Mouse (Mus musculus) testis, postnatal 14 days (tissue): ENCODE measurements around the gene Rpl23.

ENCODE experiments used
- DNase-seq: peaks from one replicate; pipeline ENCODE4 v3.0.0; 2021; ENCODE audit warnings: low spot score

The Rpl23 gene

GRCm38 (mm10) chr11:97781832-97782563 is at the start of gene Rpl23:
Gene Rpl23 (minus strand): TSS chr11:97782437.
- peak; percentile 99 for DNase-seq

DNA sequence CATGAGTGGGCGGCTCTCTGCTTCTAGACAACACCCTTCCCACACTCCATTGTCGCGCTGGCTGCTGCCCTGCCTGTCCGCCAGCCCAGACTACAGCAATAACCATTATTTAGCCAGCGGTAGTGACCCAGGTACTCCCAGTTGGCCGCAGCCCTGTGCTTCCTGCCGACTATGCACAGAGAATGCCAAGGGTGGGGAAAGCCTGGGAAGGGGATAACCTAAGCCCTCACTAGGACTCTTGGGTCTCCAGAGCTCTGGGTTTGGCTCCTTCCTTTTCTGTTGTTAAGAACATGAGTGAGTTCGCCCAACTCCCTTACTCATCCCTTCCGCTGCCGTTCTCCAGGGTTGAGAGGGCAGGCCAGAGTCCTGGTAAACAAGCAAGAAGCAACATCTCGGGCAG is 49.8 kb upstream of the Rpl23 start:
- DNase-seq = no peak

DNA sequence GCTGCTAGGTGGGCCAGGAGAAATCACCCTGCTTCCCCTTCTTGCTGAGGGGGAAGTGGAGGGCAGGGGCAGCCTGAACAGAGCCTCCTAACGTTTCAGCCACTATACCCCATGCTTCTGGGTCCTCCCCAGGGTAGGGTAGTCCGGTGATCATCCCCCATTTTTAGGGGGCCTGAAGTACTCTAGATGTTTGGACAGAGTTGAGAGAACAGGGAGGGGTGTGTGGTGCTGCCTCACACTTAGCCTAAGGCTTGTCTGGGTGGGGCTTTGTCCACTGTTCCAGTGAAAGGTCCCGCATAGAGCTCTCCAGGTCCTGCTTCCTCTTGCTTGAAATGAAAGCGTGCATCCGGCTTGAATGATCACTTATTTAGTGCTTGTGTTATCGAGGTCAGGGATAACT is 48.3 kb upstream of the Rpl23 start:
- no peak for DNase-seq

DNA sequence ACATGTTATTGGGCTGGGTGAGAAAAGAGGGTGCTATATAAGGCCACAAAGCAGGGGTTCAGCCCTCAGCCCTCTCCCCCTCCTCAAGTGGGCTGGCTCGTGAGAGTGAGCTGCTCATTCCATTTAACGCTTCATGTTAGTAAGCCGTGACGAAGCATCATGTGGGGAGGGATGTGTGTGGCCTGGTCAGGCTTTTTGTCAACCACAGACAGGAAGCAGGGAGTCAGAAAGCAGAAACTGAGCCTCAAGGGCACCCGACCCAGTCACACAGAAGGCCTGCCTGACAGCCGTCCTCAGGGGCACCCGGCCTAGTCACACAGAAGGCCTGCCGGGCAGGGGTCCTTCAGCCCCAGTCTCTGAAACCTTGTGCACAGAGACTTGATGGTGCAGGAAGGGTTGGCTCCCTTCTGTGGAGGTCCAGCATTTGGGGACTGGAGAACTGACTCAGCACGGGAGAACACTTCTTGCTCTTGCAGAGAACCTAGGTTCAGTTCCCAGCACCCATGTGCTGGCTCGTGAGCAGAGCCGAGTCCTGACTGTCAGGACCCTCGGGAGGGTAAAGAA is 47.8 kb upstream of the Rpl23 start:
- DNase-seq = no peak

GRCm38 (mm10) chr11:97829365-97829764 is 47.1 kb upstream of the Rpl23 start:
- no peak for DNase-seq

- no peak for DNase-seq
Measured at GRCm38 (mm10) chr11:97827654-97828053, 45.4 kb upstream of the Rpl23 start.

DNA sequence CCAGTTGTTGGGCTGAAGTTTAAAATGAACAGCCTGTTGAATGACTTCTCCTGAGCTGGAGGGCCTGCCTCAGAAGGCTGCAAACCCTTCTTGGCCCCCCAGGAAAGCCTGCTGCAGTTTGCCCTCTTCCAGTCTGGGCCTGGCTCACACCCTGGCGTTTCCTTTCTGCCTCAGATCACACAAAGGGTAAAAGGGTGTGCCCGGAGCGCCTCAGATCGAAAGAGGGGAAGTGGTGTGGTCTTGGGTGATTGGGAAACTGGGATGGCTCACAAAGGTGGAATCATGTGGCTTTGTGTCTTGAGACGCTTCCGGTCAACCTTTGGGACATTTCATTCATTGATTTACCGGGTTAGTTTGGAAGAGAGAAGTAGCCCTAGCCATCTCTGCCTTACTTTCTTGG is 44.2 kb upstream of the Rpl23 start:
- no peak for DNase-seq

DNA sequence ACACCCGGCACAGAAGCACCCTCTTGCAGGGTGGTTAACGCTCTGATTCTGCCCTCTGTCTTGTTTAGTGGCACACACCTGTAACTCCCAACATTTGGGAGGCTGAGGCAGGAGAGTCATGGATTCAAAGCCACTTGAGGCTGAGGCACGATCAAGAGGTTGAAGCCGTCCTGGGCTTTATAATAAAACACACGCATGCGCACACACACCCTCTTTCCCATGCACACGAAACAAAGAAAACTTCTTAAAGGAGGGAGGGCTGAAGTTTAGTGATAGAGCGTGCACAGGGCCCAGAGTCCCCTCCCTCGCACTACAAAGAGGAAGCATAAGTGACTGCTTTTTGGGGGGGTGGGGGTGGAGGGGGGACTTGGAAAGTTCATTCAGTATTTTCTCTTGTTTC is 43.7 kb upstream of the Rpl23 start:
- no peak for DNase-seq

GRCm38 (mm10) chr11:97825295-97825694 is 43.1 kb upstream of the Rpl23 start:
- no peak for DNase-seq

GRCm38 (mm10) chr11:97824895-97825294 is 42.7 kb upstream of the Rpl23 start:
- DNase-seq = no peak

GRCm38 (mm10) chr11:97824168-97824567 is 41.9 kb upstream of the Rpl23 start:
- DNase-seq = no peak

GRCm38 (mm10) chr11:97822840-97823603 is 40.8 kb upstream of the Rpl23 start:
- no peak for DNase-seq

- DNase-seq = no peak
Measured at GRCm38 (mm10) chr11:97821401-97822064, 39.3 kb upstream of the Rpl23 start.

DNA sequence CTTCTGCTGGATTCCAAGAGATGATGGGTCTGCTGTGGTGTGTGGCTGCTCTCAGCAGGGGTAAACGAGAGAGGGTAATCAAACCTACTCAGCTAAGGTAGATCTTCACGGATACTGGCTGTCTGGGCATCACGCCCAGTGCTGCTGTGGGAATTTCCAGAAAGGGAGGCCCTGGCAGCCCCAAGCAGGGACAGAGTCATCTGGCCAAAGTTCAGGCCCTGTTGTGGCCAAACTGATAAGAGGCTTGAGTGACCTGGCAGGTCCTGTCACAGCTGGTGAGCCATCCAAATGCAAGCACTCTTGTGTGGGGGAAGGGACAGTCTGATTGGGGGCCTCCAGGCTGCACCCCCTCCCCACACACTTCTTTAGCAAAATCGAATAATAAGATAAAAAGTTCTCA is 38.6 kb upstream of the Rpl23 start:
- no peak for DNase-seq

GRCm38 (mm10) chr11:97819923-97820322 is 37.7 kb upstream of the Rpl23 start:
- no peak for DNase-seq

DNA sequence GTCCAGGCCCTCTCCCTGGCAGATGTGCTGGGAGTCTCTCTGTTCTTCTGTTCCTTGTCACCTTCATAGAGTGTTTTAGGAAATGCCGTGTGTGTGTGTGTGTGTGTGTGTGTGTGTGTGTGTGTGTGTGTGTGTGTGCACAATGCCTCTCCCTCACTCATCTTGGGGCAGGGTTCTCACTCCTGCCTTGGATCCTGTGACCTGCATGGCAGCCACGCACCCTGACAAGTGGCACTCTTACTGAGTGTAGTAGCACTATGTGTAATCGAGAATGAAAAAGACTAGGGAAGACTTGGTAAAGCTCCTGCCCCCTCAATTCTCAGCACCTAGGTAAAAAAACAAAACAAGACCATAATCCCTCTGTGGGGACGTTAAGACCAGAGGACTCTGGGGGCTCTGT is 36.9 kb upstream of the Rpl23 start:
- no peak for DNase-seq

- no peak for DNase-seq
Measured at GRCm38 (mm10) chr11:97818571-97818970, 36.3 kb upstream of the Rpl23 start.

DNA sequence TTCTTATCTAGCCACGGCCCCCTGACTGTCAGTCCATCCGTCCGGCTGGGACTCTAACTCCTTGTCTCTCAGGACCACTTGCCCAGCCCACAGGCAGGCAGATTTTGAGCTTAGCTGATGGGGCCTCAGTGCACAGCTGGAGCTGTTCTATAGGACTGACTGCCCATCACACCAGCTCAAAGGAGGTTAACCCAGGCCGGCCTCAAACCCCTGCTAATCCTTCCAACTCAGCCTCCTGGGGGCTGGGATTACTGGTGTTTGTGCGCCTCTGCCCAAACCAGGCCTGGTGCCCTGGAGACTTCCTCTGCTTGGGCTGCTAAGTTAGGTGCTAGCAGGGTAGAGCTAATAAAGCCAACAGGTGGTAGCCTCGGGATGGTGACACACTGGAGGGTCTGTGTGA is 35.8 kb upstream of the Rpl23 start:
- DNase-seq = no peak

GRCm38 (mm10) chr11:97817379-97817778 is 35.1 kb upstream of the Rpl23 start:
- DNase-seq = no peak

GRCm38 (mm10) chr11:97816916-97817315 is 34.7 kb upstream of the Rpl23 start:
- DNase-seq = peak; percentile 74

DNA sequence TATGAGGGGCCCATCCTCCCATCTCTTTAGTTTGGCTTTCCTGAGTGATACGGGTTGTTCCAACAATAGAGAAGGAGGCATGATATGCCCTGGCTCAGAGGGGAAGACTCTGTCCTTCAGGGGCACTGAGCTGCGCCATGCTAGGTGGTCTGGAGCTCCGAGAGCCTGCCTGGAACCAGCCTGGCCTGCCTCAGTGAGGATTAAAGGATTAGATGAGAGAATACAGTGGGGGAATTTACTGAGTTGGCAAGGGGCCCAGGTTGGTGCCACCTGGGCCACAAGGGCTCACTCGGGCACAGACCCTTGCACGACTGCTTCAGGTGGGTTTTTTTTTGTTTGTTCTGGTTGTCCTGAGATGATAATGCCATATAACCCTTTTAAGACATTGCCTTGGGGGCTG is 33.9 kb upstream of the Rpl23 start:
- DNase-seq = no peak

DNA sequence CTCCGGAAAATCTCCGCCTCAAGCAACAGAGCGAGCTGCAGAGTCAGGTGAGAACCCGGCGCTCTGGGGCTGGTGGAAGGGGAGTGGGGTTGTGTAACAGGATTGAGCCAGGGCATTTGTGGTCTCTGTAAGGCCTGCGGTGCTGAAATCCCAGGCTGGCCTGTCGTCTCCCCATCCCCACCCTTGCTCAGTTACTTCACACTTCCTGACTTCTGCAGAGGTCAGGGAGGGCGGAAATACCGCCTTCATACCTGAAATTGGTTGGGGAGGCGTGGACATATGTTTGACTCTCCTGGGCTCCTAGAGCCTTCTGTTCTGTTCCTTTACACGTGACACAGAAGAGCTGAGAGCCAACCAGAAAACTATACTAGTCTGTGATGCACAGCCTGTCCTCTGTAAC is 33.5 kb upstream of the Rpl23 start:
- DNase-seq = no peak
